Mouse (Mus musculus) kidney, embryonic 15.5 days (tissue): ENCODE measurements around the gene Usp17lb. TPM values are rescaled to one million over a fixed set of nuclear protein-coding genes. Genes with fewer than 3 reads are reported as not detected.
"Not testable (repeated sequence)": the region's sequence is repeated elsewhere in the genome, so short reads cannot be mapped to it uniquely, and the experiment has no call there.

Source experiments
- ATAC-seq: fragments of 200-750 bp; cut with Nextera tagmentation; replicated peaks from 2 replicates; pipeline ENCODE4 v1.8.0; 2017; ENCODE audit warnings: moderate TSS enrichment; ENCODE audit not compliant: low FRiP score
- H3K27ac ChIP-seq: fragments of 300-500 bp; sonication (generic); 2 replicates; pipeline ENCODE4 v1.5.1; 2015; ENCODE audit warnings: mild to moderate bottlenecking, inconsistent platforms
- H3K27me3 ChIP-seq: fragments of 300-500 bp; sonication (generic); 2 replicates; pipeline ENCODE4 v1.6.1; 2015; ENCODE audit warnings: inconsistent platforms
- H3K36me3 ChIP-seq: fragments of 300-500 bp; sonication (generic); 2 replicates; pipeline ENCODE4 v1.6.1; 2015; ENCODE audit warnings: inconsistent platforms
- H3K4me1 ChIP-seq: fragments of 300-500 bp; sonication (generic); 2 replicates; pipeline ENCODE4 v1.6.1; 2015; ENCODE audit warnings: inconsistent platforms
- H3K4me2 ChIP-seq: fragments of 300-500 bp; sonication (generic); 2 replicates; pipeline ENCODE4 v1.6.1; 2015; ENCODE audit warnings: moderate library complexity, mild to moderate bottlenecking, inconsistent platforms
- H3K4me3 ChIP-seq: fragments of 300-500 bp; sonication (generic); replicated peaks from 2 replicates; pipeline ENCODE4 v1.5.1; 2015; ENCODE audit warnings: mild to moderate bottlenecking, inconsistent platforms
- H3K9ac ChIP-seq: fragments of 300-500 bp; sonication (generic); 2 replicates; pipeline ENCODE4 v1.6.1; 2015; ENCODE audit warnings: mild to moderate bottlenecking, inconsistent platforms
- H3K9me3 ChIP-seq: fragments of 300-500 bp; sonication (generic); replicated peaks from 2 replicates; pipeline ENCODE4 v1.6.1; 2016; ENCODE audit warnings: inconsistent platforms
- WGBS: fragments of 180-500 bp; shearing (Covaris S2); methylation state at CpG from one replicate; pipeline ENCODE4 v1.1.7; 2015; ENCODE audit warnings: mixed read lengths; 5-methylcytosine and 5-hydroxymethylcytosine counted together
- polyA plus RNA-seq: library from polyadenylated mRNA; unstranded; fragments of >200 nt; fragmentation: Nextera tagmentation; extraction: Ambion mirVana; gene quantifications from 2 replicates; pipeline ENCODE4 v1.2.1, GENCODE M21; 2015

Gene Usp17lb
- not detected in 2 replicates for polyA plus RNA-seq

DNA sequence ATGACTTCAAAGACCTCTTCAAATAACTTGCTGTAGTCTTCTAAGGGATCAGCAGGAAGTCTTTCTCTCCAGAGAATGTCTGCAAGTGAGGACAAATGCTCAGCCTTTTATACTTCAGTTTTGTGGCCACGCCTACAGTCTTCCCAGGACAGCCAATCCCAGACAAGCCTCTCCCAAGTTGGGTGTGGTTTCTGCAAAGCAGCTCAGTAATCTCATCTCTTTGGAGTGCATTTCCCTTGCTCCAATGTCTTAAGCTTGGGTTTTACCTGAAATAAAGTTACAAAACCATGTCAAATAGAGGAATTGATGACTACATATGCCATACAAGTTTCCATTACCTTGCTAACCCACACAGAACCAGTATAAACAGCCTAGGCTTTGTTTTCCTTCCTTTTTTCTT lies at the start of gene Usp17lb:
Gene Usp17lb, minus strand, starts transcription at position 101 of the 400 bp plus-strand sequence.
- 71% methylated on average over 1 of the region's 1 CpGs for WGBS
- Histone ChIP-seq H3K27me3 (no peaks in the 10 kb centered on the region), H3K27ac (no peak within 1 kb of the TSS), H3K4me2 (no peak within 1 kb of the TSS), H3K4me1 (no peaks in the 10 kb centered on the region), H3K9me3 (no peaks in the 10 kb centered on the region), H3K4me3 (no peak within 1 kb of the TSS), H3K36me3 (no peaks in the 10 kb centered on the region), H3K9ac (no peak within 1 kb of the TSS)
- no peak for ATAC-seq

DNA sequence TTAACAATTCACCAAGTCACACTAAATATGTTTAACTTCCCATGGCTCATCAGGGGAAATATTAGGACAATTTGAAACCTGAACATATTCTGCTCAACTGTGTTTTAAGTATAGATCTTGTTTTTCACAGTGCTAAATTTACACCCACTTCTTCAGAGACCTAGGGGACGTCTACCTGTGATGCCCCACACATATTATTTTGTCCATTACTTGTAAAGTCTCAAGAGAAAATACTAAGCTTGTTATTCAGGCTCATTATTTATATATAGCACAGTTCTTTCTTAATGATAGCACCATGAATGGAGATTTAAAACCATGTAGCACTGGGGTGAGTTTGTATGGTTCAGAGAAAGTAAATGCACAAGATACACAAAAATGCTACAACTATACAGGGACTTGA lies 35.3 kb upstream of the Usp17lb start, which contains the start of gene Olfr665:
Gene Olfr665, plus strand, starts transcription at position 301 of the 400 bp plus-strand sequence.
- Histone ChIP-seq H3K27me3 (no peaks in the 10 kb centered on the region), H3K9me3 (no peaks in the 10 kb centered on the region), H3K27ac (no peak within 1 kb of the TSS), H3K36me3 (no peaks in the 10 kb centered on the region), H3K4me1 (no peaks in the 10 kb centered on the region), H3K9ac (no peak within 1 kb of the TSS), H3K4me2 (no peak within 1 kb of the TSS), H3K4me3 (no peak within 1 kb of the TSS)
- ATAC-seq: no peak
- WGBS: 49% methylated on average over 1 of the region's 1 CpGs

DNA sequence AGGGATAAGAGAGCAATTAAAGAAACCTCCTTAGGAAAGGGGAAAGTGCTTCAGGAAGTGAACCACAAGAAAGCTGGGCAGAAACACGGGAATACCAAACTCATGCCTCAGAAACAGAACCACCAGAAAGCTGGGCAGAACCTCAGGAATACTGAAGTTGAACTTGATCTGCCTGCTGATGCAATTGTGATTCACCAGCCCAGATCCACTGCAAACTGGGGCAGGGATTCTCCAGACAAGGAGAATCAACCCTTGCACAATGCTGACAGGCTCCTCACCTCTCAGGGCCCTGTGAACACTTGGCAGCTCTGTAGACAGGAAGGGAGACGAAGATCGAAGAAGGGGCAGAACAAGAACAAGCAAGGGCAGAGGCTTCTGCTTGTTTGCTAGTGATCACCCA lies 19.0 kb upstream of the Usp17lb start:
- no peaks in the 10 kb centered on the region for H3K4me1 ChIP-seq
- WGBS: 86% methylated on average over 3 of the region's 3 CpGs
- no peak for ATAC-seq
- H3K4me3 ChIP-seq: no peak overlapping the region
- no peak overlapping the region for H3K4me2 ChIP-seq
- H3K36me3 ChIP-seq: no peaks in the 10 kb centered on the region
- no peaks in the 10 kb centered on the region for H3K27me3 ChIP-seq
- no peak overlapping the region for H3K9ac ChIP-seq
- no peaks in the 10 kb centered on the region for H3K9me3 ChIP-seq
- no peak overlapping the region for H3K27ac ChIP-seq

DNA sequence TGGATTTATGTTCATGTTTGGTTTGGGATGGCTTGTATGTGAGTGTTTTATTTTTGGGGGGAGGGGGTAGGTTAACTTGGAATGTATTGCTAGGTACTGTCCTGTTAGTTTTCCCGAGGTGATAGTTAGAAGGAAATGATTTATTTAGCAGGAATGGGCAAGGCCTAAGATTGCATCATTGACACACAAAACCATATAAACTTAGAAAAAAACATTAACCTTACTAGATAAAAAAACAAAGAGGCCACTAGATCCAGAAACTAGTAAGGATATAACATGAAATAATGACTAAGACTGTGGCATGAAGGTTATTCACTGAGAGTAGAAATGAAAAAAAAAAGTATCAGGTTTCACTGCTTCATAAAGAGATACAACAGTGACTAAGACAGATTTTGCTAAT lies 15.3 kb upstream of the Usp17lb start:
- H3K27me3 ChIP-seq: no peaks in the 10 kb centered on the region
- H3K4me1 ChIP-seq: no peaks in the 10 kb centered on the region
- no peak overlapping the region for H3K4me2 ChIP-seq
- no peaks in the 10 kb centered on the region for H3K36me3 ChIP-seq
- no peak overlapping the region for H3K4me3 ChIP-seq
- ATAC-seq: no peak
- H3K9me3 ChIP-seq: no peaks in the 10 kb centered on the region
- no peak overlapping the region for H3K27ac ChIP-seq
- WGBS: 40% methylated on average over 1 of the region's 1 CpGs
- no peak overlapping the region for H3K9ac ChIP-seq

DNA sequence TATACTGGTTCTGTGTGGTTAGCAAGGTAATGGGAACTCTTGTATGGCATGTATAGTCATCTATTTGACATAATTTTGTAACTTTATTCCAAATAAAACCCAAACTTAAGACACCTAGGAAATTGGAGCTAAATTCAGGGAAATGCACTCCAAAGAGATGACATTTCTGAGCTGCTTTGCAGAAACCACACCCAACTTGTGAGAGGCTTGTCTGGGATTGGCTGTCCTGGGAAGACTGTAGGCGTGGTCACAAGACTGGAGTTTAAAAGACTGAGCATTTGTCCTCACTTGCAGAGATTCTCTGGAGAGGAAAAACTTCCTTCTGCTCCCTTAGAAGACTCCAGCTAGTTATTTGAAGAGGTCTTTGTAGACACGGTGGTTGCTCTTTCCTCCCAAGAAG lies 14.3 kb upstream of the Usp17lb start, which contains the start of gene Usp17la:
Gene Usp17la, plus strand, starts transcription at position 301 of the 400 bp plus-strand sequence.
- not testable (repeated sequence) for H3K4me1 ChIP-seq, H3K4me3 ChIP-seq, H3K4me2 ChIP-seq, H3K9ac ChIP-seq, H3K27me3 ChIP-seq, ATAC-seq, H3K36me3 ChIP-seq, H3K27ac ChIP-seq, H3K9me3 ChIP-seq
- WGBS: 84% methylated on average over 2 of the region's 2 CpGs

DNA sequence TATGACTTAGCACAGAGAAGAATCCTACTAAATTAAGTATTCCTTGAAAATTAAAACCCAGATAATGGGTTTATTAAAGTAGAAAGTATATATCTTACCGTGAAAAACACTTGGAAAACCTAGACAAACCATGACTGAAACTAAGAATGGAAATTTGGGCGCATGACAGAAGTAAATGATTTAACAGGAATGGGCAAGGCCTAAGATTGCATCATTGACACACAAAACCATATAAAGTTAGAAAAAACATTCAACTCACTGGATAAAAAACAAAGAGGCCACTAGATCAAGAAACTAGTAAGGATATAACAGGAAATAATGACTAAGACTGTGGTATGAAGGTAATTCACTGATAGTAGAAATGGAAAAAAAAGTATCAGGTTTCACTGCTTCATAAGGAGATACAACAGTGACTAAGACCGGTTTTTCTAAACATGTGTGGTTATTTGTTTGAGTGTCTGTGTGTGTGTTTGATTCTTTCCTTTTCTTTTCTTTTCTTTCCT lies 12.9 kb upstream of the Usp17lb start:
- Histone ChIP-seq H3K4me1 (no peaks in the 10 kb centered on the region), H3K4me3 (no peak overlapping the region), H3K27me3 (no peaks in the 10 kb centered on the region), H3K36me3 (no peaks in the 10 kb centered on the region), H3K9me3 (no peaks in the 10 kb centered on the region), H3K27ac (no peak overlapping the region), H3K4me2 (no peak overlapping the region), H3K9ac (no peak overlapping the region)
- no peak for ATAC-seq
- 86% methylated on average over 3 of the region's 3 CpGs for WGBS

DNA sequence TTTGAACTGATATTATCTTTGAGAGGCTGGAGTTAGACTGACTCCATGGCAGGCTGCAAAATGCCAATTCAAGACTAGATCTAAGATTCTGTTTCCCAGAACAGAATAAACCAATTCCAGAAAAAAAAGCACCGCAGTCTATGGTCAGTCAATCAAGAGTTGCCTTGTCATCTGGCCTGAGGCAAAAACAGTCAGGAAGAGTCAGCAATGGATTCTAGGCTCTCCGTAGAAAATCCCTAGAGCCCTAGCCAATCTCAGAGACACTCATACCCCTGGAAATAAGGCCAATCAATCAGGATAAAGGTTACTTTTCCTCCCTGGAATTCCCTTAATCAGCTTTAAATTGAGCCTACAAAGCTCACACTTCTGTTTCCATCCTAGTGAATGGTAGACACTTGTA lies 9.1 kb upstream of the Usp17lb start:
- not testable (repeated sequence) for H3K4me1 ChIP-seq, H3K4me3 ChIP-seq, ATAC-seq, H3K36me3 ChIP-seq, H3K27ac ChIP-seq, H3K9me3 ChIP-seq, H3K9ac ChIP-seq, H3K27me3 ChIP-seq, H3K4me2 ChIP-seq
- 76% methylated on average over 2 of the region's 2 CpGs for WGBS

DNA sequence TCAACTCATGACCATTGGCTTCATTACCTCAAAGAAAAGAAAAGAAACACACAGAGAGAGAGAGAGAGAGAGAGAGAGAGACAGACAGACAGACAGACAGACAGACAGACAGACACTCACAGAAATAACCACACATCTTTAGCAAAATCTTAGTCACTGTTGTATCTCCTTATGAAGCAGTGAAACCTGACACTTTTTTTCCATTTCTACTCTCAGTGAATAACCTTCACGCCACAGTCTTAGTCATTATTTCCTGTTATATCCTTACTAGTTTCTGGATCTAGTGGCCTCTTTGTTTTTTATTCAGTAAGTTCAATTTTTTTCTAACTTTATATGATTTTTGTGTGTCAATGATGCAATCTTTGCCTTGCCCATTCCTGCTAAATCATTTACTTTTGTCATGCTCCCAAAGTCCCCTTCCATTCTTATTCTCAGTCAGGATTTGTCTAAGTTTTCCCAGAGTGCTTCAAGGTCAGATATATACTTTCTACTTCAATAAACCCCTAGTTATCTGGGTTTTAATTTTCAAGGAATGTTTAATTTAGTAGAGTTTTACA lies 1.4 kb upstream of the Usp17lb start:
- H3K27ac ChIP-seq: no peak overlapping the region
- no peaks in the 10 kb centered on the region for H3K9me3 ChIP-seq
- H3K27me3 ChIP-seq: no peaks in the 10 kb centered on the region
- 88% methylated on average over 1 of the region's 1 CpGs for WGBS
- H3K4me3 ChIP-seq: no peak overlapping the region
- no peak overlapping the region for H3K4me2 ChIP-seq
- no peaks in the 10 kb centered on the region for H3K4me1 ChIP-seq
- no peak overlapping the region for H3K9ac ChIP-seq
- no peak for ATAC-seq
- no peaks in the 10 kb centered on the region for H3K36me3 ChIP-seq

DNA sequence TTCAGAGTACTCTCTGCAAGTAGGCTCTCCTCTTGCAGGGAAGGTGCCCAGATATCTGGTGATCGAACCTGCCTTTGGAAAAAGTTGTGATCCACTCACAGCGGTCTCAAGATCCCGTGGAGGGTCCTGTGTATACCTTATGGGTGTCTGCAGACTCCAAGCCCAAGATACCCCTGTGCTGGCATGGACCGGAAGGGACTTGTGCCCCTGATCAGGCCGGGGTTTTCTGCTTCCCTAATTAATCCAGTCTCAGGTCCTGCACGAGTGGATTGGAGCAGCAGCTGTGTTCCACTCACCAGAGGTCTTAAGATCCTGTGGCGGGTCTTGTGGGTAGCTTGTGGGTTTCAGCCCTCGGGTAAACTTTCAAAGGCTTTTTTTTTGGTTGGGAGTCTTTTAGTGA lies 32.1 kb downstream of the Usp17lb start:
- 84% methylated on average over 8 of the region's 8 CpGs for WGBS
- H3K4me3 ChIP-seq: not testable (repeated sequence)

DNA sequence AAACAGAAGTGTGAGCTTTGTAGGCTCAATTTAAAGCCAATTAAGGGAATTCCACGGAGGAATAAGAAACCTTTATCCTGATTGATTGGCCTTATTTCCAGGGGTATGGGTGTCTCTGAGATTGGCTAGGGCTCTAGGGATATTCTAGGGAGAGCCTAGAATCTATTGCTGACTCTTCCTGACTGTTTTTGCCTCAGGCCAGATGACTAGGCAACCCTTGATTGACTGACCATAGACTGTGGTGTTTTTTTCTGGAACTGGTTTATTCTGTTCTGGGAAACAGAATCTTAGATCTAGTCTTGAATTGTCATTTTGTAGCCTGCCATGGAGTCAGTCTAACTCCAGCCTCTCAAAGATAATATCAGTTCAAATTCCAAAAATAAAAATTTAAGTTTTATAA lies 51.6 kb downstream of the Usp17lb start:
- Histone ChIP-seq H3K27me3 (no peaks in the 10 kb centered on the region), H3K36me3 (no peaks in the 10 kb centered on the region), H3K27ac (no peak overlapping the region), H3K9ac (no peak overlapping the region), H3K4me1 (no peaks in the 10 kb centered on the region), H3K9me3 (no peaks in the 10 kb centered on the region), H3K4me3 (no peak overlapping the region), H3K4me2 (no peak overlapping the region)
- 68% methylated on average over 1 of the region's 1 CpGs for WGBS
- no peak for ATAC-seq

More for the DNA sequence above, 32.1 kb downstream of the Usp17lb start:
- ATAC-seq, H3K36me3 ChIP-seq, H3K4me2 ChIP-seq, H3K9ac ChIP-seq, H3K27me3 ChIP-seq, H3K4me1 ChIP-seq, H3K27ac ChIP-seq, H3K9me3 ChIP-seq: not testable (repeated sequence)

Other genes starting within 250 kb of the Usp17lb start
- gene Olfr655, start 240.8 kb downstream of the Usp17lb start, polyA plus RNA-seq: not detected in 2 replicates
- gene Olfr656, start 228.6 kb downstream of the Usp17lb start, polyA plus RNA-seq: not detected in 2 replicates
- not detected in 2 replicates for gene Olfr657, start 217.8 kb downstream of the Usp17lb start, polyA plus RNA-seq
- gene Olfr658, start 195.3 kb downstream of the Usp17lb start, polyA plus RNA-seq: not detected in 2 replicates
- gene Olfr659, start 175.8 kb downstream of the Usp17lb start, polyA plus RNA-seq: not detected in 2 replicates
- not detected in 2 replicates for gene Olfr661, start 156.1 kb downstream of the Usp17lb start, polyA plus RNA-seq
- not detected in 2 replicates for gene Usp17le, start 65.1 kb downstream of the Usp17lb start, polyA plus RNA-seq
- not detected in 2 replicates for gene Usp17la, start 14.4 kb upstream of the Usp17lb start, polyA plus RNA-seq
- gene Olfr665, start 35.4 kb upstream of the Usp17lb start, polyA plus RNA-seq: not detected in 2 replicates
- not detected in 2 replicates for gene Olfr666, start 53.3 kb upstream of the Usp17lb start, polyA plus RNA-seq
- gene Olfr667, start 78.9 kb upstream of the Usp17lb start, polyA plus RNA-seq: not detected in 2 replicates
- not detected in 2 replicates for gene Olfr668, start 85.5 kb upstream of the Usp17lb start, polyA plus RNA-seq
- gene Olfr669, start 91.6 kb upstream of the Usp17lb start, polyA plus RNA-seq: not detected in 2 replicates
- not detected in 2 replicates for gene Olfr670, start 120.0 kb upstream of the Usp17lb start, polyA plus RNA-seq
- gene Olfr671, start 136.5 kb upstream of the Usp17lb start, polyA plus RNA-seq: not detected in 2 replicates
- gene Olfr672, start 159.4 kb upstream of the Usp17lb start, polyA plus RNA-seq: not detected in 2 replicates
- not detected in 2 replicates for gene Olfr675, start 185.9 kb upstream of the Usp17lb start, polyA plus RNA-seq
- gene Olfr676, start 190.1 kb upstream of the Usp17lb start, polyA plus RNA-seq: not detected in 2 replicates
- not detected in 2 replicates for gene Olfr677, start 208.8 kb upstream of the Usp17lb start, polyA plus RNA-seq
- not detected in 2 replicates for gene Olfr678, start 221.9 kb upstream of the Usp17lb start, polyA plus RNA-seq
- not detected in 2 replicates for gene Olfr679, start 238.6 kb upstream of the Usp17lb start, polyA plus RNA-seq